Mouse (Mus musculus) heart, postnatal 10 days (tissue): ENCODE measurements around the gene Rims1. TPM values are rescaled to one million over a fixed set of nuclear protein-coding genes. Genes with fewer than 3 reads are reported as not detected.

Experiments
- DNase-seq, 2 experiments: peaks; one replicate each; pipeline ENCODE4 v3.0.0; 2021
- intact Hi-C: fragments of 180-260 bp; cut with DNase I; formaldehyde crosslinking; loops from one replicate; pipeline ENCODE4 v1.15.1; 2025
- total RNA-seq, 2 experiments: library from RNA; stranded (reverse); gene quantifications; 2 replicates each; pipeline ENCODE4 v1.2.3; 2021

Gene Rims1
- total RNA-seq, 2 experiments from 2014 or later: 0.24 to 0.25 TPM

- intact Hi-C loops: no loop called here
- DNase-seq: no peak
These were observed 381.8 kb downstream of the Rims1 start for GRCm38 (mm10) chr1:22424020-22424419.

- intact Hi-C loops: no loop called here
- DNase-seq: no peak
These were observed 383.7 kb downstream of the Rims1 start for GRCm38 (mm10) chr1:22422102-22422501.

- intact Hi-C loops: no loop called here
- no peak for DNase-seq
These were observed 395.6 kb downstream of the Rims1 start for GRCm38 (mm10) chr1:22410173-22410572.

- DNase-seq: peak in 1 of 2 experiments; percentile 7
- intact Hi-C loops: no loop called here
These were observed 419.4 kb downstream of the Rims1 start for GRCm38 (mm10) chr1:22386361-22386760.

GRCm38 (mm10) chr1:22377652-22378051, 428.1 kb downstream of the Rims1 start:
- no peak for DNase-seq
- intact Hi-C loops: no loop called here

- intact Hi-C loops: no loop called here
- DNase-seq: no peak
These were observed 428.7 kb downstream of the Rims1 start for GRCm38 (mm10) chr1:22377062-22377461.

- DNase-seq: no peak
- intact Hi-C loops: no loop called here
These were observed 449.6 kb downstream of the Rims1 start for GRCm38 (mm10) chr1:22356209-22356608.

GRCm38 (mm10) chr1:22353687-22354086, 452.1 kb downstream of the Rims1 start:
- intact Hi-C loops: no loop called here
- DNase-seq: no peak

- intact Hi-C loops: no loop called here
- no peak for DNase-seq
These were observed 466.9 kb downstream of the Rims1 start for GRCm38 (mm10) chr1:22338914-22339313.

DNA sequence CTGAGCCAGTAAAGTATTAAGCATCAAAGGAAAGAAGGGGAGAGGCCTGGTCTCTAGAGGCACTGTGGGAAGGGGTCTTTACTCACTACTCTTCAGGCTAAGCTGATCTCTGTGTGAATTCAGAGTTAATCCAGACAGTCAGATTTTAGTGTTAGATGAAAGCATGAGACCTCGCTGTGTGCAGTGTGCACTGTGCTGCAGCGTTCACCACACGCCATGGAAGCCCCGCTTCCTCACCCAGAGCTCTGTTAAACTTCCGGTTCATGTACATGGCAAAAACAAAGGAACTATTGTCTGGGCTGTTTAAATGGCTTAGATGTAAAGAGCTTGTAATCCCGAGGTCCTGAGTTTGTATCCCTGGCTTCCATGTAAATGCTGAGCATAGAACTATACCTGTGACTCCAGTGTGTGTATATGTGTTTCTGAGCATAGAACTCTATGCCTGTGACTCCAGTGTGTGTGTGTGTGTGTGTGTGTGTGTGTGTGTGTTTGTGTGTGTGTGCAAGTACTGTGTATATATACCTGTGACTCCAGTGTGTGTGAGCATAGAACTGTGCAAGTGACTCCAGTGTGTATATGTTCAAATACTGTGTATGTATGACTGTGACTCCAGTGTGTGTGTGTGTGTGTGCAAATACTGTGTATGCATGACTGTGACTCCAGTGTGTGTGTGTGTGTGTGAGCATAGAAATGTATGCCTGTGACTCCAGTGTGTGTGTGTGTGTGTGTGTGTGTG, 484.7 kb downstream of the Rims1 start:
- intact Hi-C loops: no loop called here
- DNase-seq: no peak

DNA sequence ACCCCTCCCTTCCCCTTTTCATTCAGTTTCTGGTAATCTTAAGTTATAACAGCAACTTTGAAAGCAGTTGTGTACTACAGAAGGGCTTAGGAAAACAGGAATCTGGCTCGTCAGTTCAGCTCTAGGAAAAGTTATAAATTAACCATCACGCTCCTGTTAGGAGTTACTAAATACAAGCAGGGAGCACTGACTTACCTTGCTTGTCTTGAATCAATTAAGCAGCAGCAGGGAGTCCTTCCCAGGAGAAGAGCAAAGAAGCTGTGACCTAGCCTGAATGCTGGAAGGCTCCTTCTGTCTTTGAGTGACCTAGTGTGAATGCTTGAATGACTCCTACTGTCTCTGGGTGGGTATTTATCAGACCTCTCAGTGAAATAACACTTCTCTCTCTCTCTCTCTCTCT, 490.3 kb downstream of the Rims1 start:
- no peak for DNase-seq

GRCm38 (mm10) chr1:22311471-22311870, 494.3 kb downstream of the Rims1 start:
- no peak for DNase-seq
- intact Hi-C loops: no loop called here

More for the DNA sequence above, 490.3 kb downstream of the Rims1 start:
- intact Hi-C loops: no loop called here

DNA sequence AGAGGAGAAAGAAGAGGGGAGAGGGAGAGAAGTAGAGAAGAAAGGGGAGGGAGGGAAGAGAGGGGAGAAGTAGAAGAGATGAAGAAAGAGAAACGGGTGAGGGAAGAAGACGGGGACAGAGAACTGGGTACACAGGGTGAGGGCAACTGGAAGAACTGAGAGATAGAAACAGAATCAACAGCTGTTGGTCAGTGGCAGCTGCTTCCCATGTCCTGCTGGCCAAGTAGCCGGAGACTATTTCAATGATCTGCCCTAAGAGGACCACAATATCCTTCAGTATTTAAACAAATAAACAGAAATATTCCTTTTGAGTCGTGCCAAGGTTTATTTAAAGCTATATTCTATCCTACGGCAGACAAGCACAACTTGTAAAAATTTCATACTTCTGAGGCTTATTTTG, 499.3 kb downstream of the Rims1 start:
- intact Hi-C loops: no loop called here
- no peak for DNase-seq

GRCm38 (mm10) chr1:22305932-22306331, 499.9 kb downstream of the Rims1 start:
- intact Hi-C loops: no loop called here
- no peak for DNase-seq

DNA sequence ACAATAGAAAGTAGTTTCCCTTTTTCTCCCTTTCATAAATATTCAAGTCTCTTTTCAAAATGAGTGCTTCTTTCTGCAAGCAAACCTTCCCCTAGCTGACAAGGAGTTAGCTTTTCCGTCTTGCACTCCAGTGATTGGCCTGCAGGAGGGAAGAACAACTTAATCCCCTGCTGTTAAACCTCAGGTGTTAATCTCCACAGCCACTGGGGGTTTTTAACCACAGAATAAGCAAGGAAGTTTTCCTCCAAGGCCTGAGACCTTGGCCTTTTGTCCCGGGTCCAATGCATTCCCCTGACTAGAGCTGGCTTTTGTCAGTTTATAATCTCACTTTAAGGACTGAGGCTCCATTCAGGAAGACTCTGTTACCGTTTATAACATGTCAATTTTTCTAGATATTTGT, 511.8 kb downstream of the Rims1 start:
- intact Hi-C loops: no loop called here
- no peak for DNase-seq

- no peak for DNase-seq
- intact Hi-C loops: no loop called here
These were observed 512.5 kb downstream of the Rims1 start for GRCm38 (mm10) chr1:22293310-22293709.

- intact Hi-C loops: no loop called here
- DNase-seq: no peak
These were observed 519.0 kb downstream of the Rims1 start for GRCm38 (mm10) chr1:22286807-22287206.

DNA sequence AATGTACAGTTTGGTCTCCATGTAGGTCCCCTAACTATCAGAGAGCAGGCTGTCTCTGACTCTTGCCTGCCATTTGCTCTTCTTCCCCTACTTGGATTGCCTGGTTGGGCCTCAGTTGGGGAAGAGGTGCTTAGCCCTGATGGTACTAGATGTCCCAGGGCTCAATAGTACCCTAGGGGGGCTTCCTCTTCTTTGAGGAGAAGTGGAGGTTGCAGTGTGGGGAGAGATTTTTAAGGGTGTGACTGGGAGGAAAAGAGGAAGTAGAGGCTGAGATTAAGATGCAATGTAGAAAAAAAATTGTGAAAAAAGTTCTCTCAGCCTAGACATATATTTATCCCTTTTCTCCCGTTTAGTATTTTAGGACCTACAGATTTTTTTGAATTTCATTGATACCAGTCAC, 525.8 kb downstream of the Rims1 start:
- intact Hi-C loops: no loop called here
- no peak for DNase-seq

DNA sequence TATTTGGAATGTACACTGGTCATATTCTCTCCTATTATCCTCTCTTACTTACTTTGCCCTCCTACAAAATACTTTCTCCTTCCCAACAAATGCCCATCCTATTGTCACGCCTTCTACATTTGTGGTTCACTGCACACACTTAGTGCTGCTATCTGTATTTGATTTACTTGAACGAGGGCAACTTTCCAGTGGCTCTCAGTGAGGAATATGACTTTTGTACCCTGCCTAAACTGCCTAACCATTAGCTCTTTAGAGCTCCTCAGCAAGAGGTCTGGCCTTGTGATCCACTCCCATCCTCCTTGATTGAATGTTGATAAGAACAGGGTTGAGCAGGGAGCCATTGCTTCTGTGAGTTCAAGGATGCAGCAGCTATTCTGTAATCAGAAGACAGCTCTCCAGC, 531.7 kb downstream of the Rims1 start:
- intact Hi-C loops: no loop called here
- no peak for DNase-seq

DNA sequence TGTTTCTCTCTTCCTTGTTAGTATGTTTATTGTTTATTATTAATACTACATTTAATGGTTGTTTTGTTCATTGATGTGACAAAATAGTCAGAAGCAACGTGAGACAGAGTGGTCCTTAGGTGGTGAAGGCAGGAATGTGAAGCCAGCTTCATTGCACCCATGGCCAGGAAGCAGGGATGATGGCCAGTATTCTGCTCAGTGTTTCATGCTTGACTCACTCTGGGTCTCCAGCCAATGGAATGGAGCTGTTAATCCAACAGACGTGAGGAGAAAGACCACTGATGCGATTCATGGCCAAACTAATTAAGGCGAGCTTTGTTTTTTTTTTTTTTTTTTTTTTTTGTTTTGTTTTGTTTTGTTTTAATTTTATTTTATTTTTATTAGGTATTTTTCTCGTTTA, 535.7 kb downstream of the Rims1 start:
- intact Hi-C loops: no loop called here
- DNase-seq: no peak

GRCm38 (mm10) chr1:22268581-22269359, 537.0 kb downstream of the Rims1 start:
- intact Hi-C loops: loop anchor here (1.0 to 5.0 kb wide), 4 partner anchors 302 to 1101 kb away; partner anchors contain the start of gene Tmem14a
- DNase-seq: peak; percentile 76 to 86

- intact Hi-C loops: loop anchor here (5.0 kb wide), 1 partner anchor 1099 kb away; no protein-coding TSS in a partner anchor
- no peak for DNase-seq
These were observed 539.3 kb downstream of the Rims1 start for GRCm38 (mm10) chr1:22266491-22266890.
